Mouse (Mus musculus): ENCODE data around the gene Fam118a. TPM values are rescaled to one million over a fixed set of nuclear protein-coding genes. Genes with fewer than 3 reads are reported as not detected.

Gene Fam118a
- polyA plus RNA-seq, 2 experiments = 15.5 to 21.7 TPM

GRCm38 (mm10) chr15:84999911-85000310, 28.8 kb upstream of the Fam118a start:
- H3K4me3 ChIP-seq (replicated peaks; ENCODE audit: low read length) = no peak overlapping the region
- H3K36me3 ChIP-seq (ENCODE audit: control insufficient read depth, insufficient read depth, low read length) = no peaks in the 10 kb centered on the region
- no peaks in the 10 kb centered on the region for H3K27me3 ChIP-seq (ENCODE audit: control insufficient read depth, insufficient read depth, low read length)
- 69% methylated on average over 7 of the region's 7 CpGs for WGBS
- no peaks in the 10 kb centered on the region for H3K9me3 ChIP-seq (ENCODE audit: control insufficient read depth, low read length)
- no peak overlapping the region for H3K4me2 ChIP-seq (replicated peaks; ENCODE audit: low read depth, low read length, severe bottlenecking)
- H3K9ac ChIP-seq (ENCODE audit: low read depth, low read length, severe bottlenecking) = no peak overlapping the region
- TF ChIP-seq POLR2A (IDR thresholded peaks at IDR 0.05; ENCODE audit: borderline replicate concordance, extremely low read depth, insufficient read depth, insufficient read length) = no peak
- DNase-seq (ENCODE audit: low spot score) (no peak), ATAC-seq (ENCODE audit: low FRiP score, low read depth) (no peak)
- no peaks in the 10 kb centered on the region for H3K4me1 ChIP-seq (ENCODE audit: control insufficient read depth, insufficient read depth, low read length)
- no peak overlapping the region for H3K27ac ChIP-seq (replicated peaks; ENCODE audit: low read depth, low read length)

DNA sequence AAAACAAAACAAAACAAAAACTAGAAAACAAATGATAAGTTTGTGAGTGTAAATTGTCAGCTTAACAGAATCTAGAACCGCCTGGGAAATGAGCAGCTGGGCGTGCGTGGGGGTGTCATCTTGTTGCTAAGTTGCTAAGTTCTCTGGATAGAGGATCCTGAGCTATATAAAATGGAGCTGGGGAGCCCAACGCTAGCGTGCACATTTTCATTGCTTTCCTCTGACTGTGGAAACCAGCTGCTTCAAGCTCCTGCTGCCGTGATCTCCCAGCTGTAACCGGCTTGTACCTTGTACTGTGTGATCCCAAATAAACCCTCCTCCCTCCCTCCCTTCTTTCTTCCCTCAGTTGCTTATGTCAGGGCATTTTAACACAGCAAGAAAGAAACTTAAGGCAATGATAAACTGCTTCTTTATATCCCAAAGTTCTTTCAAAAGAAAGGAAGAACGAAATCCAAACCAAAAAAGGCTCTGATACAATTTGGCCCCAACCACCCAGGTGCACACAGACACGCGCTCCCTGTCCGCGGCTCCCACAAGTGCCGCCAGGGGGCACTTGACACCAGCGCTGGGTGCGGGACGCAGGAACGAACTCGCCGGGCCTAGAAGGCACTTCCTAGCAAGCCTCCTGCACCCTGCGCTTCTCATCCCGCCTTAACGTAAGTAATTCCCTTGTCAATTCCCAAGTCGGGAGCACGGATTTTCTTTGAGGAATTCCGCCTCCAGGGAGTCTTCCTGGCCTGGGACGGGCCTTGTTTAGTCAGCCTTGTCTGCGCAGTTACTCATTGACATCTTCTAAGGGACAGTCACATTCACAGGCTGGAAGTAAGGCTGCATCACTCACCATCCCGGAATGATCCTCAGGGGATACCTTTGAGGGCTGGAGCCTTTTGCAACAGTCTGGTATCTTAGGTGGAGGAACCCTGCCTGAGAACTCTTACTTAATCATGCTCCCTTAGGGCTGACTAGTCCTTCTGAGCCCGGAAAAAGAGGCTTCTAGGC, 27.5 kb upstream of the Fam118a start:
- H3K4me1 ChIP-seq (ENCODE audit: control insufficient read depth, insufficient read depth, low read length) = no peaks in the 10 kb centered on the region
- peak; percentile 70; the same call in 1 of the 2 replicates for ATAC-seq (ENCODE audit: low FRiP score, low read depth)
- no peaks in the 10 kb centered on the region for H3K27me3 ChIP-seq (ENCODE audit: control insufficient read depth, insufficient read depth, low read length)
- H3K36me3 ChIP-seq (ENCODE audit: control insufficient read depth, insufficient read depth, low read length) = no peaks in the 10 kb centered on the region
- H3K9me3 ChIP-seq (ENCODE audit: control insufficient read depth, low read length) = no peaks in the 10 kb centered on the region
- H3K27ac ChIP-seq (replicated peaks; ENCODE audit: low read depth, low read length) = no peak overlapping the region
- H3K9ac ChIP-seq (ENCODE audit: low read depth, low read length, severe bottlenecking) = no peak overlapping the region
- no peak for TF ChIP-seq POLR2A (IDR thresholded peaks at IDR 0.05; ENCODE audit: borderline replicate concordance, extremely low read depth, insufficient read depth, insufficient read length)
- WGBS = 20% methylated on average over 27 of the region's 29 CpGs
- DNase-seq (ENCODE audit: low spot score) = peak; percentile 79
- H3K4me2 ChIP-seq (replicated peaks; ENCODE audit: low read depth, low read length, severe bottlenecking) = no peak overlapping the region
- H3K4me3 ChIP-seq (replicated peaks; ENCODE audit: low read length) = no peak overlapping the region

DNA sequence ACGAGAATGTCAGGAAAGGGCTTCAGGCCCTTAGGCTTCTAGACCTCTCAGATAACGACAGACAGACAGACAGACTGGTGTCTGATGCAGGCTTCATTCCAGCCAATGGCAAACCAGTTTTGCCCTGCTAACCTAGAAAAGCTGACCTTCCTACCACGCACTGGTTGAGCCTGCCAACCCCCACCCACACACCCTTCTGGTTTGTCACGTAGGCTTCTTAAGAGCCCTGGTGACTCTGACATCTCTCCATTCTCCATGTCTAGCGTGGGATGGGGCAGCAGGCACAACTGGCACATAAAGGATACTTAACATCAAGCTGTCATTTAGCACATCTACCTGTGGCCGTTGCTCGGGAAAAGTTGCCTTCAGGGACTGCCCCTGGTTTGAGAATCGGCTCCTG, 19.1 kb upstream of the Fam118a start:
- no peak for ATAC-seq (ENCODE audit: low FRiP score, low read depth)
- H3K27me3 ChIP-seq (ENCODE audit: control insufficient read depth, insufficient read depth, low read length) = no peaks in the 10 kb centered on the region
- 82% methylated on average over 8 of the region's 8 CpGs for WGBS

GRCm38 (mm10) chr15:85011895-85012661, 16.7 kb upstream of the Fam118a start:
- no peak overlapping the region for H3K4me3 ChIP-seq (replicated peaks; ENCODE audit: low read length)
- no peak for DNase-seq (ENCODE audit: low spot score)
- no peaks in the 10 kb centered on the region for H3K9me3 ChIP-seq (ENCODE audit: control insufficient read depth, low read length)
- peak overlapping the region; percentile 26; the same call in 1 of the 2 replicates for H3K27ac ChIP-seq (replicated peaks; ENCODE audit: low read depth, low read length)
- H3K4me2 ChIP-seq (replicated peaks; ENCODE audit: low read depth, low read length, severe bottlenecking) = peak overlapping the region; percentile 20
- 27% methylated on average over 19 of the region's 19 CpGs for WGBS
- peaks cover 10% of the 10 kb centered on the region; the same call in 1 of the 2 replicates for H3K27me3 ChIP-seq (ENCODE audit: control insufficient read depth, insufficient read depth, low read length)
- no peak for ATAC-seq (ENCODE audit: low FRiP score, low read depth)
- no peaks in the 10 kb centered on the region for H3K36me3 ChIP-seq (ENCODE audit: control insufficient read depth, insufficient read depth, low read length)
- H3K4me1 ChIP-seq (ENCODE audit: control insufficient read depth, insufficient read depth, low read length) = peaks cover 9% of the 10 kb centered on the region; the same call in 1 of the 2 replicates
- no peak for TF ChIP-seq POLR2A (IDR thresholded peaks at IDR 0.05; ENCODE audit: borderline replicate concordance, extremely low read depth, insufficient read depth, insufficient read length)
- peak overlapping the region; percentile 7; the same call in 1 of the 2 replicates for H3K9ac ChIP-seq (ENCODE audit: low read depth, low read length, severe bottlenecking)

More for the DNA sequence above, 19.1 kb upstream of the Fam118a start:
- Histone ChIP-seq H3K27ac (replicated peaks; ENCODE audit: low read depth, low read length) (no peak overlapping the region), H3K4me1 (ENCODE audit: control insufficient read depth, insufficient read depth, low read length) (peaks cover 9% of the 10 kb centered on the region; the same call in 1 of the 2 replicates), H3K4me2 (replicated peaks; ENCODE audit: low read depth, low read length, severe bottlenecking) (no peak overlapping the region), H3K9ac (ENCODE audit: low read depth, low read length, severe bottlenecking) (no peak overlapping the region), H3K4me3 (replicated peaks; ENCODE audit: low read length) (no peak overlapping the region), H3K36me3 (ENCODE audit: control insufficient read depth, insufficient read depth, low read length) (no peaks in the 10 kb centered on the region), H3K9me3 (ENCODE audit: control insufficient read depth, low read length) (no peaks in the 10 kb centered on the region)
- TF ChIP-seq POLR2A (IDR thresholded peaks at IDR 0.05; ENCODE audit: borderline replicate concordance, extremely low read depth, insufficient read depth, insufficient read length) = no peak
- no peak for DNase-seq (ENCODE audit: low spot score)

DNA sequence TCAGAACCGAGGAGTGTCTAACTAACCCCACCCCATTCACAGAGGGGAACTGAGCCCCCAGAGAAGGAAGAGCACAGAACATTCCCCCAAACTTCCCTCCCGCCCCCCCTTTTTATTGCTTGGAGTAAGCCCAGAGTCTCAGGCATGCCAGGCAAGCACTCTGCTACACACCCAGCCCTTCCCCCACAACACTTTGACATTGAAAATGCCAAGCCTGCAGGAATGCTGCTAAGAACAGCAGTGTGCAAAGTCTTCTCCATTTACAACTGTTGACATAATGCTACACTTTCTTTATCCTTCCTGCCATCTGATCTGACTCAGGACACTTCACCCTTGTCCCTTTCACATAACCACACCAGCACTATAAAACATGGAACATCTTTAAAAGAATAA, 16.1 kb upstream of the Fam118a start:
- no peak for TF ChIP-seq POLR2A (IDR thresholded peaks at IDR 0.05; ENCODE audit: borderline replicate concordance, extremely low read depth, insufficient read depth, insufficient read length)
- Histone ChIP-seq H3K4me3 (replicated peaks; ENCODE audit: low read length) (no peak overlapping the region), H3K9me3 (ENCODE audit: control insufficient read depth, low read length) (no peaks in the 10 kb centered on the region), H3K27me3 (ENCODE audit: control insufficient read depth, insufficient read depth, low read length) (peaks cover 10% of the 10 kb centered on the region; the same call in 1 of the 2 replicates), H3K4me2 (replicated peaks; ENCODE audit: low read depth, low read length, severe bottlenecking) (peak overlapping the region; percentile 10; the same call in 1 of the 2 replicates), H3K4me1 (ENCODE audit: control insufficient read depth, insufficient read depth, low read length) (peaks cover 9% of the 10 kb centered on the region; the same call in 1 of the 2 replicates), H3K36me3 (ENCODE audit: control insufficient read depth, insufficient read depth, low read length) (no peaks in the 10 kb centered on the region), H3K9ac (ENCODE audit: low read depth, low read length, severe bottlenecking) (peak overlapping the region; percentile 7; the same call in 1 of the 2 replicates), H3K27ac (replicated peaks; ENCODE audit: low read depth, low read length) (no peak overlapping the region)
- DNase-seq (ENCODE audit: low spot score) = no peak
- 0 out of 2 replicates have a peak, but pooled peaks have one; percentile 34 for ATAC-seq (ENCODE audit: low FRiP score, low read depth)
- 21% methylated on average over 2 of the region's 2 CpGs for WGBS
